Mouse (Mus musculus) Muller cell, postnatal 12 days (primary cell): ENCODE results near the gene Unc45a.
A peak's percentile ranks its signal among the peaks of the same experiment; 100 is the strongest.

Source experiments
- DNase-seq: peaks from one replicate; pipeline ENCODE4 v3.0.0-alpha.2; 2015; ENCODE audit errors: inconsistent ontology term

Unc45a gene

GRCm38 (mm10) chr7:80368009-80368408, 27.2 kb upstream of the Unc45a start:
- no peak for DNase-seq

- DNase-seq: no peak
Measured at GRCm38 (mm10) chr7:80367232-80367631, 26.4 kb upstream of the Unc45a start.

GRCm38 (mm10) chr7:80365759-80366158, 25.0 kb upstream of the Unc45a start:
- DNase-seq: no peak

GRCm38 (mm10) chr7:80360435-80360834, 19.6 kb upstream of the Unc45a start:
- DNase-seq: no peak

- peak; percentile 46 for DNase-seq
Measured at GRCm38 (mm10) chr7:80358039-80358438, 17.2 kb upstream of the Unc45a start.

GRCm38 (mm10) chr7:80357156-80357555, 16.4 kb upstream of the Unc45a start:
- peak; percentile 92 for DNase-seq

GRCm38 (mm10) chr7:80356351-80356750, 15.5 kb upstream of the Unc45a start:
- no peak for DNase-seq

GRCm38 (mm10) chr7:80352920-80353319, 12.1 kb upstream of the Unc45a start:
- DNase-seq: no peak

GRCm38 (mm10) chr7:80350808-80351207, 10.0 kb upstream of the Unc45a start:
- no peak for DNase-seq

GRCm38 (mm10) chr7:80347670-80348586, 7.1 kb upstream of the Unc45a start:
- DNase-seq: peak; percentile 89

- peak; percentile 63 for DNase-seq
Measured at GRCm38 (mm10) chr7:80346830-80347229, 6.0 kb upstream of the Unc45a start.

GRCm38 (mm10) chr7:80346173-80346572, 5.4 kb upstream of the Unc45a start:
- no peak for DNase-seq

GRCm38 (mm10) chr7:80343270-80344018, 2.6 kb upstream of the Unc45a start:
- no peak for DNase-seq

GRCm38 (mm10) chr7:80342858-80343257, 2.1 kb upstream of the Unc45a start, which contains the start of gene Hddc3:
Gene Hddc3, plus strand, starts transcription at chr7:80343104.
- peak; percentile 85 for DNase-seq

GRCm38 (mm10) chr7:80341793-80342192, 988 bp upstream of the Unc45a start:
- no peak for DNase-seq

- peak; percentile 96 for DNase-seq
Measured at GRCm38 (mm10) chr7:80339793-80340628, 794 bp downstream of the Unc45a start.

GRCm38 (mm10) chr7:80339371-80339770, 1.4 kb downstream of the Unc45a start:
- DNase-seq: peak; percentile 51

GRCm38 (mm10) chr7:80336932-80337331, 3.9 kb downstream of the Unc45a start:
- no peak for DNase-seq

GRCm38 (mm10) chr7:80334848-80335247, 6.0 kb downstream of the Unc45a start:
- no peak for DNase-seq

GRCm38 (mm10) chr7:80331433-80331832, 9.4 kb downstream of the Unc45a start:
- no peak for DNase-seq

GRCm38 (mm10) chr7:80330278-80330677, 10.5 kb downstream of the Unc45a start:
- no peak for DNase-seq

- no peak for DNase-seq
Measured at GRCm38 (mm10) chr7:80326076-80326475, 14.7 kb downstream of the Unc45a start.
